Mouse (Mus musculus): ENCODE data around the gene 1700021F05Rik. TPM values are rescaled to one million over a fixed set of nuclear protein-coding genes. Genes with fewer than 3 reads are reported as not detected.

1700021F05Rik gene
- 100 to 1,000 TPM in 1 of 2 experiments, 10 to 100 TPM in 1; 83.3 to 126 TPM for total RNA-seq (2021)
- long read RNA-seq, experiment 1, transcript 1700021F05Rik-202 (4 exons, 860 nt), result major isoform, 87 of 155 reads
- long read RNA-seq, experiment 1, partial matches to known transcripts, result 63 of 155 reads
- long read RNA-seq, experiment 1, other reads (novel, unspliced or antisense), result 5 of 155 reads
- long read RNA-seq, experiment 2, transcript 1700021F05Rik-202 (4 exons, 860 nt), result major isoform, 88 of 167 reads
- long read RNA-seq, experiment 2, partial matches to known transcripts, result 73 of 167 reads
- long read RNA-seq, experiment 2, other reads (novel, unspliced or antisense), result 6 of 167 reads

- TF ChIP-seq CTCF (IDR thresholded peaks at IDR 0.05), result peak; percentile 82
- H3K27ac ChIP-seq, result peak within 1 kb of the TSS; percentile 97
- intact Hi-C loops (cut with DNase I), result loop anchor here (1.0 kb wide), 1 partner anchor 61 kb away; no protein-coding TSS in a partner anchor
Observed at GRCm38 (mm10) chr10:43540442-43541152, at the start of gene 1700021F05Rik. Gene 1700021F05Rik, minus strand, starts transcription at chr10:43540994.

DNA sequence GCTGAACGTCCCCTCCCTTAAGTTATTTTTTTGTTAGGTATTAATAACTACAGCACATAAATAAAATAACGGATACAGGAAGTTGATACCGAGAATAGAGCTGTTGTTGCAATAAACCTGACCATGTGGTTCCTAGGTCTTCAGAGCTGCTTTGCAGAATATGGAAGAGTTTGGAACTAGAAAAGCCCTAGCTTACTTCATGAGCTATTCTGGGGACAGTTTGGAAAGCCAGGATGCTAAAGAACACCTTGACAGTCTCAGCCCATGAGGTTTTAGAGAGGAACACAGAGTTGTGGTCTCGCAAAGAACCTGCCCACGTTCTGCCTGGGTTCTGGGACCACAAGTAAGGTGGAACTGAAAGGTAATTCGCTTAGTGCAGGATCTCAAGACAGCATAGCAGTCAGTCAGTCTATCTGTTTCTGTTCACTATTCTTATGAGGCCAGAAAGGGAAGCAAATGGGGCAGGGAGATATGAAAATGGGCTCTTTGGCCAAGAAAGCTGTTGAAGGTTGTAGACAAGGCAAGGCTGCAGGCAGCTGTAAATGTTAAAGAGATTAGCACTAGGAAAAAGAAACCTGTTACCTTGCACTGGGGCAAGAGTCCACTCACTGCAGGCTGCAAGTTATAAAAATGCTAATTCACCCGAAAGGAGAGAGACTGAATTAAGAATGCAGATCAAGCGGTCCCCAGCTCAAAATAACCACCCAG, 47.8 kb upstream of the 1700021F05Rik start:
- no peak for DNase-seq
- intact Hi-C loops (cut with DNase I), result no loop called here

More at GRCm38 (mm10) chr10:43540442-43541152, at the start of gene 1700021F05Rik:
- peak; percentile 98 for DNase-seq
- peak within 1 kb of the TSS; percentile 91 for H3K4me3 ChIP-seq

DNA sequence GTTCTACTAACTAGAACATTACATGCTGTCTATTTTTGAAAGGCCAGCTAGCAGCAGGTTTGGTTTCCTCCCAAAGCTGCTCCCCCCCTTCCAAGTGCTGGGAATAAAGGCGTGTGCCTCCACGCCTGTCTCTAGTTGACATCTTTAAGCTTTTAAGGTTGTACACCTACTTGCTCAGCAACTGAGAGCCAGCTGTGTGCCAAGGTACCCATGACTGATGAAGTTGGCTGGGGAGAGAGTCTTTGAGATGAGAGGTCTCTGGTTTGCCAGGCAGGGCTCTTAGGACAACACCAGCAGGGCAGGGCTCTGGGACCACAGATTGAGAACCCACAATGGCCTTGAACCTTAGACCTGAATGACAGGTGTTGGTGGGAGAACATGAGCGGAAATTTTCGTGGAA, 43.7 kb upstream of the 1700021F05Rik start:
- TF ChIP-seq CTCF (IDR thresholded peaks at IDR 0.05), result no peak
- Histone ChIP-seq H3K27ac (no peak overlapping the region), H3K4me3 (no peak overlapping the region)
- intact Hi-C loops (cut with DNase I), result loop anchor here (5.0 kb wide), 1 partner anchor 158 kb away; no protein-coding TSS in a partner anchor
- DNase-seq, result peak; percentile 47

More for the DNA sequence above, 47.8 kb upstream of the 1700021F05Rik start:
- TF ChIP-seq CTCF (IDR thresholded peaks at IDR 0.05), result no peak
- H3K4me3 ChIP-seq, result peak overlapping the region; percentile 24
- H3K27ac ChIP-seq, result peak overlapping the region; percentile 16; the same call in 1 of the 2 replicates

DNA sequence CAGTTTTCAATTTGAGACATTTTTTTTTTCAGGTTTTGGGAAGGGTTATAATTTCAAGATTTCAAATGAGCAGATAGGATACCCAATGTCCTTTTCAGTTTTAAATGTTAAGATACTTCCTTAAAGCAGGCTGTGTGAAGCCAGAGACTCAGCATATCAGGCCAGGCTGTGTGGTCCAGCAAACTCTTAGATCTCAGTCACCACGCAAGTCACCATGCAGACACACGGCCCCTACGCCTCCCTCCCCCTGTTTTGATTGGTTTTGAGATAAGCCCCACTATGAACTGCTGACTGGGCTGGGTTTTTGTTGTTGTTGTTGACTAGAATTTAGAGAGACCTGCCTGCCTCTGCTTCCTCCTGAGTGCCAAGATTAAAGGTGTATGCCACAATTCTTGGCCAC, 40.5 kb upstream of the 1700021F05Rik start:
- DNase-seq, result no peak
- Histone ChIP-seq H3K27ac (0 out of 2 replicates have a peak overlapping the region, but pooled peaks have one; percentile 88), H3K4me3 (peak overlapping the region; percentile 74)
- no peak for TF ChIP-seq CTCF (IDR thresholded peaks at IDR 0.05)
- intact Hi-C loops (cut with DNase I), result loop anchor here (5.0 kb wide), 1 partner anchor 161 kb away; no protein-coding TSS in a partner anchor

- no peak for DNase-seq
- intact Hi-C loops (cut with DNase I), result loop anchor here (5.0 kb wide), 1 partner anchor 162 kb away; no protein-coding TSS in a partner anchor
- Histone ChIP-seq H3K4me3 (peak overlapping the region; percentile 74), H3K27ac (peak overlapping the region; percentile 88; the same call in 1 of the 2 replicates)
- no peak for TF ChIP-seq CTCF (IDR thresholded peaks at IDR 0.05)
Observed at GRCm38 (mm10) chr10:43580649-43581078, 39.9 kb upstream of the 1700021F05Rik start.

DNA sequence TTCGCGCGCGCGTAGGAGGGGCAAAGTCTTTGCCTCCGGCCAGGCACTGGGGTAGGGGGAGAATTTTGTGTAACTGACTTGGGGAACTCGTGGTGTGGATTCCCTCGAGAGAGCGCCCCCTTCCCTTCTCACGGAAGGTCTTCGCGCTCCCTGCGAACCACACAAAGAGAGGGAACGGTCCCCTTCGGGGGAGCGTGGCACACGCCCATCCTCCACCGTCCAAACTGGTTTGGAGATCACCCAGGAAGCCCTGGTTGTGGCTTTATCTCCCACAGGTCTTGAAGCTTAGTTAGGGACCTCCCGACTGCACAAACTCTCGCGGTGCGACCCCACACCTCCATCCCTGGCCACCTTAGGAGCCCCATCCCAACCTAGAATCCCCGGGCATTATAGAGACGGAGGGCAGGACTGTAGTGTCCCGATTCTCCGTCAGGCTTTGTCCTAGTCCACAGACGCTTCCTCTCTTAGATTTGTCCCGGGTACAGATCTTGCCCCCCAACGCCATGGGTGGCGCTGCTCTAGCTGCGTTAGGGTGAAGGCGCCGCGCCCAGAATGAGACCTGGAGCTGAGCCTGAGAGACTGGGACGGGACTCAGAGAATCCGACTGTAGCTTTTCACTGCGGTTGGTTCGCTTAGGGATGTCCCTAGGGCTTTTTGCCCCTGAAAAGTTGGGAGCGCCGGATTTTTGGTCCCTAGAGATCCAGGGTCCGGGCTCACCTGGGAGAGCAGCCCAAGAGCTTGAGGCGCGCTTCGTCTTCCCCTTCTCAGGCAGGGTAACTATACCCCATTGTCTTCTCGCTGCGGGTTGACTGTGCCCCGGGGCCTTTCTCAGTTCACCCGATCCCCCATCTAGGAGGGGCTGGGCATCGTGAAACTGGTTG, 38.8 kb upstream of the 1700021F05Rik start:
- intact Hi-C loops (cut with DNase I), result loop anchor here (5.0 kb wide), 4 partner anchors 113 to 493 kb away; partner anchors contain the start of genes Qrsl1 and Rtn4ip1

DNA sequence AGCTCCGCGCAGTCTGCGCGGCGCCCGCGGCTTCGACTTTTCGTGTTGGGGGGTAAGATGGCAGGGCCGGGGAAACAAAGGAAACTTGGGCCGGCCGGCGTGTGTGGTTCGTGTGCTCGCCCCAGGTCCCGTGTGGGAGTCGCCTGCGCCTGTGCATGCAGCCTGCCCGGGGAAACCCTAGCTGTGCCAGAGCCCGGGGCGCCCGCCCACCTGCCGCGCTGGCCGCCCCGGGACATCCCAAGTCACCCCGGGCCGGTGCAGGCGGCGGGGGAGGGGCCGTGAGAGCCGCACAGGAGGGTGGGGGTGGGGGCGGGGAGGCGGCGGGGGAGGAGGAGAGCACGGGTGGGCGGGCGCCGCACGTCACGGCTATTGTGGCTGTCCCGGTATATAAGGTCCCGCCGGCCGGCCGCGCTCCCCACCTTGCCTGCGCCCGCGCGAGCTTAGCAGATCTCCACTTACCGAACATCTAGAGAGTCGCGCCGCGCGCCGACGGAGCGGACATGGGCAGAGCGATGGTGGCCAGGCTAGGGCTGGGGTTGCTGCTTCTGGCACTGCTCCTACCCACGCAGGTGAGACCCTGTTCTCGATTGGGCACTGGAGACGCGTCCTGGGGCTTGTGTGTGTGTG, 38.1 kb upstream of the 1700021F05Rik start:
- TF ChIP-seq CTCF (IDR thresholded peaks at IDR 0.05), result no peak
- H3K4me3 ChIP-seq, result peak overlapping the region; percentile 74
- peak; percentile 76 for DNase-seq
- H3K27ac ChIP-seq, result peak overlapping the region; percentile 88
- intact Hi-C loops (cut with DNase I), result loop anchor here (5.0 kb wide), 3 partner anchors 113 to 493 kb away; partner anchors contain the start of genes Qrsl1 and Rtn4ip1

More for the DNA sequence above, 38.8 kb upstream of the 1700021F05Rik start:
- H3K4me3 ChIP-seq, result peak overlapping the region; percentile 74
- TF ChIP-seq CTCF (IDR thresholded peaks at IDR 0.05), result peak; percentile 40
- peak; percentile 81 for DNase-seq
- peak overlapping the region; percentile 88 for H3K27ac ChIP-seq

GRCm38 (mm10) chr10:43578366-43578753, 37.6 kb upstream of the 1700021F05Rik start:
- intact Hi-C loops (cut with DNase I), result loop anchor here (5.0 kb wide), 3 partner anchors 114 to 494 kb away; partner anchors contain the start of genes Qrsl1 and Rtn4ip1
- peak overlapping the region; percentile 88 for H3K27ac ChIP-seq
- peak; percentile 71 for DNase-seq
- no peak for TF ChIP-seq CTCF (IDR thresholded peaks at IDR 0.05)
- H3K4me3 ChIP-seq, result peak overlapping the region; percentile 74

GRCm38 (mm10) chr10:43577997-43578331, 37.2 kb upstream of the 1700021F05Rik start, which contains the start of gene Cd24a:
Gene Cd24a, plus strand, starts transcription at chr10:43578284.
- no peak for TF ChIP-seq CTCF (IDR thresholded peaks at IDR 0.05)
- intact Hi-C loops (cut with DNase I), result loop anchor here (5.0 kb wide), 3 partner anchors 114 to 494 kb away; partner anchors contain the start of genes Qrsl1 and Rtn4ip1
- DNase-seq, result no peak
- peak within 1 kb of the TSS; percentile 74 for H3K4me3 ChIP-seq
- H3K27ac ChIP-seq, result peak within 1 kb of the TSS; percentile 88

- H3K27ac ChIP-seq, result peak overlapping the region; percentile 88
- intact Hi-C loops (cut with DNase I), result loop anchor here (5.0 kb wide), 3 partner anchors 115 to 495 kb away; partner anchors contain the start of genes Qrsl1 and Rtn4ip1
- H3K4me3 ChIP-seq, result peak overlapping the region; percentile 74
- TF ChIP-seq CTCF (IDR thresholded peaks at IDR 0.05), result no peak
- DNase-seq, result no peak
Observed at GRCm38 (mm10) chr10:43577299-43577996, 36.7 kb upstream of the 1700021F05Rik start.
